Mouse (Mus musculus): ENCODE measurements at regions not wholly inside any gene's neighbourhood (a gene's known extent, or its start where the extent isn't known, plus 50 kb on each side); places are given as distances from the start of the nearest gene placed in this dataset.

DNA sequence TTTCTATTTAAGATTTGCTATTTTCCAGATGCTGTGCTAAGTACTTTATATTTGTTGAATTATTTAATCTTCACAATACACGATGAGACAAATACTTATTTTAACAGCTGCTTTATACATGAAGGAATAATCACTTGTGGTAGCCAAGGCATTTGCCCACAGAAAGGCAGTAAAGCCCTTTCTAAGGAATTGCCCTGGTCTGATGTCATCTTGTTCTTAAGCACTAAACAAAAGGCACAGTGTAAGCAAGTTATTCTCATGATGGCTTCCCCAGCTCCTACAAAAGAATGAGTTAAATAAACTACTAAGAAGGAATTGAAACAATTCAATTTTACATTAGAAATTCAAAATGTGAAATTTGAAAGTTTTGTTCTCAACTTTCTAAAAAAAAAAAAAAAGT, 358.8 kb downstream of the Cenpc1 start:
- DNase-seq (ENCODE audit: low spot score in 2 of 2) = no peak

DNA sequence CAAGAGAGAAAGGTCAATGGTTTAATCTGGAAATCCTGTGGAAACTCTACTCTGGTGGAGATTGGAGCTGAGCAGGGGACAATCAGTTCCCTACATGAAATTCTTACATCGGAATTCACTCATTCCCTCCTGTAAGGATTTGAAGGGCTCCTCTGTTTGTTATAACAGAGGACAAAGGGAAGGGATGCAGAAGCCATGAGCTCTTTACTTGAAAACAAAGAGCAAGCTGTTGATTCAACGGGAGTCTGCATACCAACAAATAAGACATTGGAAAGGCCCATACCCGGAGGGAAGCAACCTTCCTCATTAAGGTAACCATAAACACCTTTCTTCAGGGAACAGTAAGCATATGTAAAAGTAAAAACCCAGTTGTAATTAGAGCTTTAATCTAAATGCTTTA, 359.3 kb downstream of the Cenpc1 start:
- DNase-seq (ENCODE audit: low spot score in 2 of 2) = no peak

DNA sequence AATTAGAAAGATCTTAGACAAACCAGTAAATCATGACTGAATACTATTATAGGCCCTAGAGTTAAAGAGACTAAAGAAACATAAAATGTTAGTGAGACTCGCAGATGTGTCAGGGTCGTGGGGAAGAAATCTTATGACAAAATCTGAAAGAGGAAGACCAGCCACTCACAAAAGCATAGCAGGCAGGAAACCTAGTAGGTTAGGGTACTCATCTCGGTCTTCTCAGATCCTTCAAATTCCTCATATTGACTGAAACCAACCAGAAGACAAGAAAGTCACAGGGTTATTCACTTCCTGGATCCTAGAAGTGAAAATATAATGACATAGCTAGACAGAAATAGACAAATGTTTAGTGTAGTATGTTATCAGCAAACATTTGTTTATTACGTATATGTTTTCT, 387.5 kb downstream of the Cenpc1 start:
- DNase-seq (ENCODE audit: low spot score in 2 of 2) = no peak

DNA sequence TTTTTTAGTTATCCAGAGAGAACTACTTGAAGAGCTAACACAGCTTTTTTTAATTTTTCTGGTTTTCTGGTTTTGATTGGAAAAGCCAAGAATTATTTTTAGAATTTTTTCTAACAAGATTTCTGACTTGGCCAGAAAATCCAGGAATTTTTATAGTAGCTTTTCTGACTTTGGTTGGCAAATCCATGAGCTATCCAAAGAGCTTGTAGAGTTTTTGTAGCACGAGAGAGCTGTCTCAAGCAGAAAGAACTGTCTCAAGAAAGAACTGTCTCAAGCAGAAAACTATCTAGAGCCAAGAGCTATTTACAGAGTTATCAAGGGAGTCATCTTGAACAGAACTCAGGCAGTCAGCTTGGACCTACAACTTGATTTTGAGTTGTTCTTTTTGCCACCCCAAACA, 394.3 kb downstream of the Cenpc1 start:
- no peak for DNase-seq (ENCODE audit: low spot score in 2 of 2)

DNA sequence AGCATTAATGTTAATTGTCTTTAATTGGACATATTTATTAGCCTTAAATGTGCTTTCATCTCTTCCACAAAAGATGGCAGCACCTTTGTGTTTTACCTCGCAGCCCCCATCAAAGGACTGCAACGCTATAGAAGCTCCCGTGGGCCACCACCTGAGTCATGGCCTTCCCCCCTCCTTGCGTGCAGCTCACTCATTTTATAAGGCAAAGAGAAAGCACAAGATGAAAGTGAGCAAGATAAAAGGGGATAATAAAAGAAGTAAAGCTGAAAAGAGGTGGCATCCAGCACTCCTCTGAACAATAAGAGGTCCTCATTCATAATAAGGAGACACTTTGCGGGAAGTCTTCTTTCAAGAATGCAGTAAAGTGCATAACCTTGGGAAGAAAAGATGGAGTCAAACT, 403.9 kb downstream of the Cenpc1 start:
- no peak for DNase-seq (ENCODE audit: low spot score in 2 of 2)

DNA sequence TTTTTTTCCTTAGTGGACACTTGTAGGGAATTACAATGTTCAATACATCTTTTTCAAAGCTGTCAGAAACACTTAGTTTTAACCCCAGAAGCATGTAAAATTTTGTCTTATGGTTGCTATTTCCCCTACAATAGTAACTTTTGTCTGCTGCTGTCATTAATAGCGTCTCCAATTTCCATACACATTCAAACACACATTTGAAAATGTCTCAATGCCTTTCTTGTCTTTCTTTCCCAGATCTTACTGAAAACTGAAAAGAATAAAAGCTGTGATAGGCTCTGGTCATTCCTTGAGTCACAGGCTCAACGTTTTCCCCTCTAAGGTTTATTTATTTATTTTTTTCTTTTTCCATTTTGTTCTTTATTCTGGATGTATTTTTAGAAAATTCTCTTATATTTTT, 444.3 kb downstream of the Cenpc1 start:
- DNase-seq (ENCODE audit: low spot score in 2 of 2) = no peak

DNA sequence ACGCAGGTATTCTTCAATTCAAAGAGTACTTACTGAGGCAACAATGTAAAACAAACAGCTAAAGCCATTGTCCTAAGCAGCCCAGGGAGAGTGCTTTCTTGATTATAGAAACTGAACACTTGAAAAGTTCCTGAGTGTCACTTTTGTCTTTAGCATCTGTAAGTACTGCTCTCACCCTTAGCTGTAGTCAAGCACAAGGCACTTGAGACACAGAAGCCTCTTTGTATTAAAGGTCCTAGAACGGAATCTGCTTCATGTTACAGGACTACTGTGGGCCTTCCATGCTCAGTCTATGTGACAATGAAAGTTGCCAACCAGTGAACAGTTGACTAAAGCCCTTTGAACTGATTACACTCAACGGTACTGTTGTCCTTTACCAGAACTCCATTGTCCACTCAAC, 450.6 kb downstream of the Cenpc1 start:
- DNase-seq (ENCODE audit: low spot score in 2 of 2) = no peak

DNA sequence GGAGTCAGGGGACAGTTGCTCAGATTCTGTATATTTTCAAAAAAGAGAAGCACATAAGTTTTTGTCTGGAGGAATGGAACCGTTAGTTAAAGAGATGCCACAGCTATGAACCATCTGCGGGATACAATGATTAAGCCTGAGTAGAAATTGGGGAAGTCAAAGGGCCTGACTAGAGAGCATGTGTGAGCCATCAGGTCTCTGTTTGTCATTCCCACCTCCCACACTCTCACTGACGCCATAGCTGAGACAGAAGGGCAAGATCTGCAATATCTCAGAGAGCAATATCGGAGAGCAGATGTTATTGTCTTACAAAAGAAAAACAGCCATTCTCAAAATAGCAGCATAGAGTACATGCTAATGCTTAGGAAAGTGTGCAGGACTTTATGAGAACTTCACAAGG, 452.8 kb downstream of the Cenpc1 start:
- DNase-seq (ENCODE audit: low spot score in 2 of 2) = no peak

DNA sequence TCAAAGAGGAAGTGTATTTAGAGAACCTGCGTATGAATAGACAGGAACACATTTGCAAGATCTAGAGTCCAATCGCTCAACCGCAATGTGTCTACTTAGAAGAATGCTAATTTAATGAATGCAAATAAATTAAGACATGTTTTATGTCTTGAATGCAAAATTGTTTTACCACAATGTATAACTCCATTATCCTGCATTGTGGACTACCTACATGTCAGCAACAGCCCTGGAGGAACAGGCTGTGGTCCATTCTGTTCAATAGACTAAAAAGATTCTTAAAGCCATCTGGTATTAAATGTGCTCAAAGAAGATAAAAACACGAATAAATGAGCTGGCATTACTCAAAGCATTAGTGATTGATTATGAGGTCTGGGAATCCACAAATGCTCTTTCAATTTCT, 456.3 kb downstream of the Cenpc1 start:
- no peak for DNase-seq (ENCODE audit: low spot score in 2 of 2)

DNA sequence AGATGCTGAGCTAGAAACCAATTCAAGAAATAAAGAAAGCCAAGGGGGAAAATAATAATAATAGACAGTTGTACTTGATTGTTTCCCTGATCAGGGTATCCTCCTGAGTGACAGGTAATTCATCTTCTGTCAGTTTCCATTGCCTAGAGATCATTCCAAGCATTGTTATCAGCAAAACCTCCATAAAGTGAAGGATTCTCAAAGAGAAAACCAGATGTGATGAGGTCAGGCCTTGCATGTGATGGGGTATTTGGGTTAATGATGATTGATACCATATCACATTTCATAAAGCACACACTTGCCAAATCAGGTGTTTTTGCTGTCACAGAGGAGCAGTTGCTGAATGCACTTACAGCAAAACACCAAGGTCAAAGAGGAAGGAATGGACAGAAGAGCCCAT, 467.2 kb downstream of the Cenpc1 start:
- DNase-seq (ENCODE audit: low spot score in 2 of 2) = no peak

DNA sequence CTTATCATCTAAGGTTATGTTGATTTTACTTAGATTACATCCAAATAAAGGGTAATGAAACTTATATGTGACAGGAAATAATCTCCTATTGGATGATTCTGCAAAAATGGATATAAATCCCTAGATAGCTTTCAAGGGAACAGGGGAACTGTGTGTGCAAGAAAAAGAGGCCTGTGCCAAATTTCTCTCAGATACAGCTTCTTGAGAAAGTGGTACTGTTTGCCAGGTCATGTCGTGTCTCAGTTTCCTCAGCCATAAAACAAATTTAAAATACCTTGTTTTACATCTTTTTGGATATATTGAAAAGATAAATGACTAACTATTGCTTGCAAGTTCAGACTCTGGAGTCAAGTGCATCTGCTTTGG, 470.3 kb downstream of the Cenpc1 start:
- no peak for DNase-seq (ENCODE audit: low spot score in 2 of 2)

DNA sequence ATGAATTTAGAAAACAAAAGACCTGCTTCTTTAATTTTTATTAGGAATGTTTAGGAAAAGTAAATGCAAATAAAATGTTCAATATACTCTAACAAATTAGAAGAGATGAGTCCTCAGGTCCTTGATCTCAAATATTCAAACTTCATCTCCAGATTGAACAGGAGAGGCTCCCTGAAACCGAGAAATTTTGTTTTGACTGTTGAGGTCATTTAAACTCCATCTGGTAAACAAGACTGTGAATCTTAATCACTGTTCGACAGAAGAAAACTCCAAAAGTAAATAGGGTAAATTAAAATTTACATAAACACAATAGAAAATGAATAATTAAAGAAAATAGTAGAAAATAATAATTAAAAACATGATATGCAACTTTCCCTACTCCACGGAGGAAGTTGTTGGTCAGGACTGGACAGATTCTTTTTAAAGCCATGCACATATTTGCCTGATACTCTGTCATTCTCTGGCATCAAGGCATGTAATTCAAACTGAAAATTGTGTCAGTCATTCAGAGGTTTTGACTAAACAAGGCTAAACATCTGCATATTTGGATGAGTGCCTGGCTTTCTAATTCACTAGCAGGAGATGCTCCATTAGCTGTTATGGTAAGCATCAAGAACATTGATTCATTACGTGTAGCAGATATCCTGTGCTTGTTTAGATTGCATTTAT, 470.8 kb downstream of the Cenpc1 start:
- no peak for DNase-seq (ENCODE audit: low spot score in 2 of 2)

DNA sequence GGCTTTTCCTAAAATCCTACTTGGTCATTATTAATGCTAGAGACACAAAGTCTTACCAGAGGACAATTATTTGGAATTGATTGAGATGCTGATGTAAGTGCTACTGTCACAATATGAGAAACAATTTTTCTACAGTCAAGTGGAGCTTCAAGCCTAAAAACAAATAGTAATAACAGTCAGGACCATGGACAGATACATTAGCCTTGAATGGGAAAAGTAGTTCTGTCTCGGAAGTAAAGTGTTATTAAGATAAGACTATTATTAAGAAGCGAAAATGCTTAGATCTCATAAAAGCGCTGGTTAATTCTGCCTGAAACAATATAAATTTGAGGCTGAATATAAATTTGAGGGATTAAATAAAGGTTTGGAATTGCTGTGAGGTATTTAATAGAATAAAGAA, 473.1 kb downstream of the Cenpc1 start:
- no peak for DNase-seq (ENCODE audit: low spot score in 2 of 2)

DNA sequence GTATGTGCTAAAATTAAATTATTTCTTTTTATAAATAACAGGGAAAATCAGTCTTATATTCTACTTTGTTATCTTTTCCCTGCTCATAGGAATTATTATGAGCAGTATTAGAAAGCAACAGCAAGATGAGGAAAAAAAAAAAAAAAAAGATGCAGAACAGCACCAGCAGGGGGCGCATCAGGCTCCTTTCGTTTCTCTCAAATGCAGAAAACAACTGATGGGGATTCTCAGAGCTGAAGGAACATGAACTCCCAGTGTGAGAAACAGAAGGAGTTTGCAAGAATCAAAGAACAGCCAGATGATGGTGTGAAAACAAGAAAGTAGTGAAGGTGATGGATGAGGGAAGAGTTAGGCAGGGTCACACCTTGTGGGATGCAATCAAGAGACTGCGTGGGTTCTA, 478.7 kb downstream of the Cenpc1 start:
- no peak for DNase-seq (ENCODE audit: low spot score in 2 of 2)

DNA sequence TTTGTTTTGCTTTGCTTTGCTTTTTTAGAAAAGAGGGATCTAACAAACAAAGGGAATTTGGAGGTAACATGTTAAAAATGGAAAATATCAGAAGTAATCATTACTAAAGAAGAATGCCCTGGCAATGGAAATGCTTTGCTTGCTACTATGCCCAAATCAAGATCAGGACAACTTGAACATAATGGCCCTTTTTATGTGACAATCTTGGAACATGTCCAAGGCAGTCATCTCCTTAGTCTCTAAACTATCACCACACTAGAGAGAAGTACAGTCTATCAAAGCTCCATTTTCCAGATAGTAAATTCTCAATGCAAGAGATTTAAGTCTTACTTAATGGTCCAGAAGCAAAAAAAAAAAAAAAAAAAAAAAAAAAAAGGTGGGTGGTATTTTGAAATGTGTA, 492.9 kb downstream of the Cenpc1 start:
- no peak for DNase-seq (ENCODE audit: low spot score in 2 of 2)

DNA sequence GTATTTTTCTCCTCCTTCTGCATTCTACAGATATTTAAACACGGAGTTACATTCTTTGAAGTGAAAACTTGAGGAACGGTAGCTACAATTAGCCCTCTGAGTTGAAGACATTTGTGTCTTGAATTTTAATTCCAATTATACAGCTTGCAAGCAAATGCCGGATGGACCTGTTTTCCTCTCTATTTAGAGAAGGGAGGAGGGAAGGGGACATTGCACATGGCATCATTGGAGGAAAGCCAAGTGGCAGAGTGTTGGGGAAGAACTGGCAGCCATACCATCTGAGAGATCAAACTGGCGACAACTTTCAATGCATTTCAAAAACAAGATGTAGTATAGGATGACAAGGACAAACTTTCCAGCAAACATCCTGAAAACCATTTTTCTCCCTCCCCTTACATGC, 493.4 kb downstream of the Cenpc1 start:
- DNase-seq (ENCODE audit: low spot score in 2 of 2) = no peak

DNA sequence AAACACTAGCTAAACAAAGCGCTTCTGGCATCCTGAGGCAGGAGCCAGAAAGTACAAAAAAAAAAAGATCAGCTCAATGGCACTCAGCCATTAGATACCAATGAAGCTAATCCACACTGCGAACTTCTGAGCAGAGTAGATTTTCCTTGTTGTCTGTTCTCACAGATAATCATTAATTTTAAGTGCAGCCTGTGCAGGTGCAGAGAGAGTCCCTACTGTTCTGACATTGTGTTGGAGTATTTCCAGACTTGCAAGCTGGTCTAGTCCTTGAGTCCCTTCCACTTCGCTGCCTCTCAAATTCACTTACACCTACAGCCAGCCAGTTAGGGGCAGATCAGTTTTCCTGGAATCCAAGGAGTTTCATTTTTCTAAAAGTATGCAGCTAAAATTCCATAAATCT, 494.0 kb downstream of the Cenpc1 start:
- no peak for DNase-seq (ENCODE audit: low spot score in 2 of 2)

DNA sequence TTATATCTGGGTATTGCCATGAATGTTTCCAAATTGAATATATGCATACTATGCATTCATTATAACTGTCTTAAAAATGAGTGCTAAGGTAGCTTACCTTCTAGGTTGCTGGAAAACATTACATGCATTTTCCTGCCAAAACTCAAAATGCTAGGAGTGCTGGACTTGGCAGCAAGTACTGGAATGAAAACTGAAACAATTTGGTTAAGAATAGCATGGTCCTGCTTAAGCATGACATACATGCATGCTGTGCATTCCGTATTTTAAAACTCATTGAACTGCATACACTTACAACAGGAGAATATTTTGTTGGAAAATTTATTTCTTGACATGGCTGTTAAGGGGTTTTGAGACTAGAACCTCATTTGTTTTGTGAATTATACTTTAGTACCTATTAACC, 529.1 kb downstream of the Cenpc1 start:
- DNase-seq (ENCODE audit: low spot score in 2 of 2) = no peak

DNA sequence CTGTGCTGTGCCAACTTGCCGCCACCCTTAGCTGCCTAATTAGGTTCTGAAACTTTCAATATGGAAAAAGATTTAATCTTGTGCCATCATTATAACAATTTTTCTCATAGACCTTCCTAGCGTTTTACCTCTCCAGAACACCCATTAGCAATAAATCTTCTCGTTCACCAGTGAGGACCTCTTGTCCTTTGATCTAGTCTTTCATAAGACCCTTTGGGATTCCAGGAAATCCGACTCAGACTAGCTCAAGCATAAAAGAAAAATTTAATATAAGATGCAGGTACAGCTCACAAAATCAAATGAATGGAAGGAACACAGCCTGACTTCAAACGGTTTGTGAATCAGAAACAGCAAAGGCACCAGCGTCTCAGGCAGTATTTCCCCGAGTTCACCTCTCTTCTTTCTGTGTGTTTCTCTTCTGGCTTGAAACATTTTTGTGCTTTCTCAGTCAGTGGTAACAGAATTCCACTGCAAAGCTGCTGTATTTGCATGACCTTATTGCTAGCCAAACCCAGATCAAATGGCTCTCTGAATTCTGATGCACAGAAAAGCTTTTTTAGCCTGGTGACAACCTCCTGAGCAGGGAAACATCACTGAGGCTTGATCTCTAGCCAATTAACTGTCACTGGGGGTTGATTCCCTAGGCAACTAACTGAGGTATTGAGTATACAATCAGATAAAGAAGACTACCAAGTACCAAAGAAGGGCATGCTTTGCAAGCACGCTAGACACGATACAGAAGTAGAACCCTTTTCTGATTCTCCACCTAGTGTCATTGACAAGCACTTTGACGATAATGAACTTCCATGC, 539.8 kb downstream of the Cenpc1 start:
- no peak for DNase-seq (ENCODE audit: low spot score in 2 of 2)

DNA sequence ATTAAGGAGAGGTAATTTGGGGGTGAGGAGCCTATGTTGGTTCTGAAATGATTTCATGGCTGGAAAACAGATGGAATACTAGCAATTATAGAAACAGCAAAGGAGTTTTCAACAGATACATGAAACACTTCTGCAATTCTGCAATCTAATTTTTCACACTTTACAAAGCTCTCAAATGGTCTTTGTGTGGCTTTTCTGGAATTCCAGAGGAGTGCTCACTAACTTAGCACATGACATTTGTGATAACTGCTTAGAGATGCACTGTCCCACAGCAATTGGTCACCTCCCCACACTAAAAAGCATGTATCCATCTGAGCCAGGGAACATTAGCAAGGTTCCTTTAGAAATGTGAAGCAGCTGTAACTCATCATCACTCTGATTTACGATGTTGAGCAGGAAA, 560.1 kb downstream of the Cenpc1 start:
- no peak for DNase-seq (ENCODE audit: low spot score in 2 of 2)

DNA sequence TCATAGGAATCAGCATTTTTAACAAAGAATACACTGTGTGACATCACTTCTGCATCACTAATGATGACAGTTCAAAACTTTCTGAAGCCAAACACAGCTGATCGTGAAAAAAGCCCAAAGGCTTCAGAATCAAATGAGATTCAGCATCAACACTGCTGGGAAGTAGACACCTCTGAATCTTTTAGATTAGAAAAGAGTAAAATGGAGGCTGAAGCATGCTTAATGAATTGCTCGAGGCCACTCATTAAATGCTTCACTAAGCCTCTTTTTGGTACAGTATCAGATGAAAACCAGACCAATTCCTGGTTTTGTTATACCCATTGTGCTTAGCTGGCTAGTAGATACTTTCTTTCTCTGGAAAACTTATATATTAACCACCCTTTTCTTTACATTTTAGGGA, 568.1 kb downstream of the Cenpc1 start:
- no peak for DNase-seq (ENCODE audit: low spot score in 2 of 2)

DNA sequence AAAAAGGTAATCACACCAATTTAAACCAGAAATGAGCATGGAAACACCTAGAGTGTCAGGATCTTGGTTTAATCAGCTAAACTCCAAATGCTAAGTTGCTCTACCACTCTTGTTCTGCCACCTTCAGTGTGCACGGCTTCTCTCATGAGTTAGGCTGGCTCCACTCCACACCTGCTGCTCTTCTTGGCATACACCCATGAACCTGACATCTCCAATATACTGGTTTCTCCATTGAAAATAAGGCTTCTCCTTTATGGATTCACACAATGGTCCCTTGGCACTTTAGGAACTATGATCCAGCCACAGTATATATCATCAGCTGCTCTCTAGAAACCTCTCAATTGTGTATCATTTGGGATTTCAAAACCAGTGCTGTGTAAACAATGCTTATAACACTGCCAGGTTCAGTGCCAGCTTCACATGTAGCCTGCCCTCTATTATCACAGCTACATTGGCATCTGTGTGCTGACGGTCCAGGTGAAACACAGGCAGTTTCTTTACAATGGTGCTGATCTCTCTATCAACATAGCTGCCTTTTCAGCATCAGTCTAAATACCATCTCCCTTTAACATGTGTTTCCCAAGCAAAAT, 579.6 kb downstream of the Cenpc1 start:
- no peak for DNase-seq (ENCODE audit: low spot score in 2 of 2)

DNA sequence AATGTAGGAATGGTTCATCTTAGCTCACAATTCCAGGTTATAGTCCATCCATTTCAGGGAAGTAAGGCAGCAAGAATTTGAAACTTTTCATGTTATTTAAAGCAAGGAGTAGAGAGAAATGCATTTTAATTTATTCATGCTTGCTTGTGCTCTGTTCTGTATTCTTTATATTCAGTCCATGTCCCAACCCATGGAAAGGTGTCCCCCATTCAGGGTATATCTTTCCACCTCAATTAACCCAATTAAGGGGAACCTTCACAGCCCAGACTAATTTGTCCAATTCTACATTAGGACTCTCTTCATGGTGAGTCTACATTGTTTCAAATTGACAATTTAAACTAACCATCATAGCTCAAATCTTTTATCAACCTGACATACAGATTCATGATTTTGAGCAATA, 580.2 kb downstream of the Cenpc1 start:
- no peak for DNase-seq (ENCODE audit: low spot score in 2 of 2)

All from urinary bladder, postnatal 36 days (tissue).